Mouse (Mus musculus) embryonic fibroblast, embryonic 13.5 days (primary cell): Measurements from ENCODE around the gene Ntng1.

Experiments used
- CTCF ChIP-seq: IDR thresholded peaks from 2 replicates; pipeline ENCODE4 v1.5.1; 2011; ENCODE audit warnings: mild to moderate bottlenecking, control low read depth, low read length, moderate library complexity, borderline replicate concordance; ENCODE audit not compliant: insufficient read depth
- POLR2A ChIP-seq: IDR thresholded peaks from 2 replicates; pipeline ENCODE4 v1.6.1; 2011; ENCODE audit warnings: low read depth, mild to moderate bottlenecking, control low read depth, low read length, moderate library complexity

- TF ChIP-seq CTCF (no peak), POLR2A (no peak)
Observed at GRCm38 (mm10) chr3:109962631-109963030, 181.2 kb downstream of the Ntng1 start.
